Mouse (Mus musculus): ENCODE results near the gene Tbc1d23.

Gene Tbc1d23

DNA sequence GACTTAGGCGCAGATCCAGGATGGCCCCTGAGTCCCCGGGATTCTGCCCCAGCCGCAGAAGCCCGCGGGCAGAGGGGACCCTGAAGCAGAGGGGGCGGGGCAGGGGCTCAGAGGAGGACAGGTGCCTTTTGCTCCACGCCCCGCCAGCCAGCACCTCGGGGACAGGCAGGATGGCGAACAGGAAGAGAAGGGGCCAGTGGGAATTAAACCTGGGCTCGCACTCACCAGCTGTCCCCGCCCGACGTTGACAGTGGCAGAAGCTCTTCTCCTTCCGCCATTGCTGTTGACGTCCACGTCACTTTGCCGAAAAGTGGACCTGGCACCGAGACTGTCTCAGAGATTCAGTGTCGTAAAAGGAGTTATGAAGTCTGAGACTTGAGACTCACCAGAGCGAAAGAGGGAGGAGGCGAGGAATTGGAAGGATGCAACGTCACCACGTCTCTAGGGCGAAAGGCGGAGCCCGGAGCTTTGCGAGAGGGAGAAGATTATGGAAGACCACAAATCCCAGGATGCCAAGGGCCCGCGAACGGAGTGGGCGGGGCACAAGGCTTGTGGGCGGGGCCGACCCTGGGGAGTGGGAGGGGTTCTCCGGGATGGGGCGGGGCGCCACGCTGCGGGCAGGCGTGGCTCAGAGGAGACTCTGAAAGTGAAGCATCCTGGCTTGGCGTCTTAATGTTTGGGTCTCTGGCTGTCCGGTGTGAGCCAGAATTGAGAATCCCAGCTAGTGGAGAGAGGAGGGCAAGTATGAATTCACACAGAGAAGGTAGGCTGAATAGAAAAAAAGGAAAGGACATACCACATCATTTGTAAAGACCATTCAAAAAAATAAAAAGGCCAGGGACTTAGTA, at the start of gene Tbc1d23:
Gene Tbc1d23, minus strand, starts transcription at position 416 of the 848 bp plus-strand sequence.
- WGBS, result under 1% methylated on average over 42 of the region's 42 CpGs

- 66% methylated on average over 31 of the region's 31 CpGs for WGBS
Observed at GRCm38 (mm10) chr16:57280221-57281217, 49.2 kb upstream of the Tbc1d23 start.

- 94% methylated on average over 12 of the region's 12 CpGs for WGBS
Observed at GRCm38 (mm10) chr16:57278976-57279626, 47.8 kb upstream of the Tbc1d23 start.

DNA sequence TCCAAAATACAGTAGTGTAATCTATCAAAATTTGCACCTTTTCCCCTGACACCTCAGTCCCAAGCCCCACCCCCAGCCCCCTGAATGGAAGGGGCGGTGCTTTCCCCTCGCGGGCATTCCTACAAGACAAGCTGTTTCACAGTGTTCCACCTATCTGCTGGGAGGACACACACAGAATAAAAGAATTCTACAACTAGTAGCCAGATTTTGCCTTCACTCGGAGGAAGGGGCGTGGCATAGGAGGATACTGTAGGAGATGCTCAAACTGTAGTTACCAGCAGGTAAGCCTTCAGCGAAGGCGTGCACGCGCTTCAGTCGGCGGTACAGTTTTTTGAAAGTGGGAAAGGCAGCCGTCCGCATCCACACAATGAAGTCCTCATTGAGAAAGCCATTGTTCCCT, 38.4 kb upstream of the Tbc1d23 start:
- 94% methylated on average over 13 of the region's 13 CpGs for WGBS

DNA sequence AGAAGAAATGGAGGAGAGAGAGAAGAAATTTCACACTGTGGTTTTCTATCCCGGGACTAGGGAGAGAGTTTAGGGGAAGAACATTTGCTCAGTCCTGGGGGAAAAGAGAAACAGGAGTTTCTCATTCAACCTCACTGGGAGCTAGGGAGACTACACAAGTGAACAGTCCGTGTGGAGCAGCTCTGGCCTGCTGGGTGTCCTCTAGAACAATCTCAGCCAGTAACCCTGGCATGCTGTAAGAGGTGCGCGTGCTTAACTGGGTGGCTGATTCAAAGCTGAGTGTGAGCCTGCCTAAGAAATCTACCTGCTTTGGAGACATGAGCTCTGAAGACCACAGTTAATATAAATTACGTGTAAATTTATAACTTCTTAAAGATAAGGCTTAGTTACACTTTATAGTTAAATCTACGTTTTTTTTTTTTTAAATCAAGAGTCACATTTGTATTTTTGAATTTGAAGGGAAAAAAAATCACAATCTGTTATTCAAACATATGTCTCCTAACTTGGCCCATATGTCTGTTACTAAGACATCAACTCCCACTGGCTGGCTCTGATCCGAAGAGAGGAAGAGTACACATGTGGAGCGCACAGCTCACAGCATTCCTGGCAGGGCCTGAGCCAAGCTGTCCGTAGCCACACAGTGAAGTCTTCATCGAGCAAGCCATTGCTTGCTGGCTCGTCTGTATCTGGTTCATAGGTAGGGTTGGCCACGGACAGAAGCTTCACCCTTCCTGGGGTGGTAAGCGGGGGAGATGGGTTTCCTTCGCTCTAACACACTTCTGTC, 36.9 kb upstream of the Tbc1d23 start:
- whole genome bisulfite sequencing, result 54% methylated on average over 14 of the region's 14 CpGs

- WGBS, result 11% methylated on average over 1 of the region's 1 CpGs
Observed at GRCm38 (mm10) chr16:57267068-57267467, 35.8 kb upstream of the Tbc1d23 start.

GRCm38 (mm10) chr16:57260152-57260551, 28.8 kb upstream of the Tbc1d23 start:
- 95% methylated on average over 10 of the region's 10 CpGs for WGBS

DNA sequence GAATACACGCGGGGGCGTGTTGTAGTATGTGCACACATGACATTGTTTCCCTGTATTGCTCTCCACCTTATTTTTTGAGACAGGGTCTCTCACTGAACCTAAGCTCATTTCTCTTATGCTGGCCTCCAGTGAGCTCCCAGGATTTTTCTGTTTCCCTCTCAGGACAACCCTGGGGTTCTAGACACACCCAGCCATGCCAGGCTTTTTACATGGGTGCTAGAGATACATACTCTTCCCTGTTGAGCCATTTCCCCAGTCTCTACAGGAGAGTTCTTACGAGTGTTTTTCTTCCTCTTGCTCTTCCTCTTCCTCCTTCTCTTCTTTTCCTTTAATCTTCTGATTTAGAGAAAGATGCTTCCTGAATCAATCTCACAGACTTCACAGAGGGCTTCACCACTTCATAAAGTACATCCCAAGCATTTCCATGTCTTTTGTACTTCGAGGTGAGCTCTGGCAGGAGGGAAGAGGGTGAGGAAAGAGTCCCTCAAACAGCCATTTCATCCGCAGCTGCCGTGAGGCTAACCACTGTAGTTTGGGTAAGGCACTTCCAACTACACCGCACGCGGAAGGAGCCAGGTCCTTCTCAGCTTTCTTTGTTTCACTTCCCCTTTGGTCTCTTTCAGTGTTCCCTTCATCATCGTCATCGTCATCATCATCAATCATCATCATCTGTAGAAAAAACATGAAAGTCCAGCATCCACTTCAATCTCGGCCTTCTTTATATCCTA, 28.2 kb upstream of the Tbc1d23 start:
- WGBS, result 91% methylated on average over 13 of the region's 13 CpGs

DNA sequence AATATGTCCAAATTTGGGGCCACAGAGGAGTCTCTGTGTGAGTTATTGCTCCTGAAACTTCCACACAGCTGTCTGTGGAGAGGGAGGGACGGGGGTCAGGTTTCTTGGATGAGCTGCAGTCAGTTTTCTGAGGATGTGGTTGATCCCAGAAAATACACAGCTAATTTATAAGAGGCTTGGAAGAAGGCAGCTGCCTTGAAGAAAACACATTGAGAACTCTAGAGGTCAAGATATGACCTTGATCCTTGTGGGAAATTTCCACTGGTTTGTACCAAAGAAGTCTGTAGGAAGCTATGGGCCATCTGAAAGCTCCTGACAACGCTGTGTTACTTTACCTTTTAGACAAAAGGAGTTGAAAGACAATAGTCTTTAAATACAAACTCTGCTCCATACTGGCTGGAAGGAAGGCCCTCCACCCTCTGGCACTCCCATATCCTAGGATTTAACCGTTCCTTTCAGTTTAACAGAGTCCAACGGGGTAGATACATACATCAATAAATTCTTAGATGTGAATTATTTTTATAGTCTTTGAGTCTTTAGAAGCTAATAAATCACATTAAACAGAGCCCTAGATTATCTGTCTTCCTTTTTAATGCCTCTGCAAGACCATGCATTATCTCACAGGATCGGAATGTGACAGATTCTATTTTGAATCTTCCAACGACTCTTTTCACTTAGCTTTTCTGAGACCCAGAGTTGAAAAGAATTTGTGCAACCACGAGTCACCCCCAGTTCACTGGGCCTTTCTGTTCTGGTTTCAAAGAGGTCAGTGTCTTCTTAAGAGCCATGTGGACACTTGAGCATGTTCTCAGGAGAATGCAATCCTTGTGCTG, 20.5 kb upstream of the Tbc1d23 start:
- 57% methylated on average over 7 of the region's 7 CpGs for WGBS

GRCm38 (mm10) chr16:57250991-57251390, 19.7 kb upstream of the Tbc1d23 start:
- WGBS, result 93% methylated on average over 4 of the region's 4 CpGs

DNA sequence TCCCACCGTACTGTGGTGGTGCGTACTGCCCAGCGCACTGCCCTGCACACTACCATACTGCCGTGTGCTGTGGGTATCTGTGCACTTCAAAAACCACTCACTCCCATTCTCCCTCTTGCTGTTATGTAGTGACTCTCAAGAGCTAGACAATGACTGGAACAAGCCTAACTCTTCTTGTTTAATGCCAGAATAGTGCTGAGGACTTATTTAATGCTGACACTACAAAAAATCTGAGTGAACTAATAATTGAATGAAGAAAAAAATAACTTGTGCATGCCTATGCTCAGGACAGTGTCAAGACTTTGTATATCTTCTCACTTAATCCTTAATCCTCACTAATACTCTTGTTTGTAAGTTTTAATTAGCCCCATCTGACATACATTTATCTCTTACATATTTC, 16.2 kb upstream of the Tbc1d23 start:
- 95% methylated on average over 4 of the region's 4 CpGs for WGBS

DNA sequence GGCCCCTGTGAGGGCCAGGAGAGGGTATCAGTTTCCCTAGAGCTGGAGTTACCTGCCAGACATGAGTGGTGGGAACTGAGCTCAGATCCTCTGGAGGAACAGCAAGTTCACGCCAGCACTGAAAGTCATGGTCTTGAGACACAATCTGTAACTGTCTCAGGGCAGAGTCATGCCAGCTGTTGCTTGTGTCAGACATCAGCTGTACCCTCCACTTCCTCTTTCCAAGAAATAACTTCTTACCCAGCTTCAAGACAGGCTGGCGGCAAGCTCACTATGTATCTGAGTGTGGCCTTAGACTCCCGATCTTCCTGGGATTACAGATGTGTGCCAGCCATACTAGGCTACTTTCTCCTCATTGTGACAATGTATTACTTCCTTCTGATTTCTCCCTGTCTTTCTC, 15.3 kb upstream of the Tbc1d23 start:
- 92% methylated on average over 3 of the region's 3 CpGs for WGBS

DNA sequence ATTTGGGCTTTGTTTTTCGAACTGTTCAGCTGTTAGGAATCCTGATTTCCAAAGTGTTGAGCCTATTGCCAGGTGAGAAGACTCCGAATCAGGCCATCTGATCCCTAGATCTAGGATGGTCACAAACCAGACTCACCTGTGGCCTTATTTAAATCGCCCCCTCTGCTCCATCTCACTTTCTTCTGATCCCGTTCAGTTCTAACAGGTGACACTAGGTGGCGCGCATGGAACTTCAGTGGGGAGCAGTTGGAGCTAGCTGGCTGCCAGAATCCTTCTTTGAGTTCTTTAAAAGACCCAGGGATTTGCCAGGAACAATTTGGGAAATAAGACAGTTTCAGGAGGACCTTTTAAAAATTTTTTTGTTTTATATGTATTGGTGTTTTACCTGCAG, 12.5 kb upstream of the Tbc1d23 start:
- 9% methylated on average over 6 of the region's 6 CpGs for WGBS

GRCm38 (mm10) chr16:57243205-57243857, 12.0 kb upstream of the Tbc1d23 start:
- WGBS, result 48% methylated on average over 10 of the region's 10 CpGs

DNA sequence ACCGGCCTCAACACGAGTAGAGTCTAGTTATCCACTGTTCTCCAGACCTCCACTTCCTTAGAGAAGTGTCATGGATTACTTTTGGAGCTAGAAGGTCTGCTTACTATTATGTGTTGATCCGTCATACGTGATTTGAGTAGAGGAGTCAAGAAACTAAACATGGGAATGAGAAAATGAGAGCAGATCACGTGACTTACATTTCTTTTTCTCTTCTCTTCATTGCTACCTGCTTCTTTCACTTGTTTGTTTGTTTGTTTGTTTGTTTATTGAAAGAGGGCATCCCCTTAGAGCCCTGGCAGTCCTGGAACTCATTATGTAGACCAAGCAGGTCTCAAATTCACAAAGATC, 11.5 kb upstream of the Tbc1d23 start:
- WGBS, result 88% methylated on average over 5 of the region's 5 CpGs

DNA sequence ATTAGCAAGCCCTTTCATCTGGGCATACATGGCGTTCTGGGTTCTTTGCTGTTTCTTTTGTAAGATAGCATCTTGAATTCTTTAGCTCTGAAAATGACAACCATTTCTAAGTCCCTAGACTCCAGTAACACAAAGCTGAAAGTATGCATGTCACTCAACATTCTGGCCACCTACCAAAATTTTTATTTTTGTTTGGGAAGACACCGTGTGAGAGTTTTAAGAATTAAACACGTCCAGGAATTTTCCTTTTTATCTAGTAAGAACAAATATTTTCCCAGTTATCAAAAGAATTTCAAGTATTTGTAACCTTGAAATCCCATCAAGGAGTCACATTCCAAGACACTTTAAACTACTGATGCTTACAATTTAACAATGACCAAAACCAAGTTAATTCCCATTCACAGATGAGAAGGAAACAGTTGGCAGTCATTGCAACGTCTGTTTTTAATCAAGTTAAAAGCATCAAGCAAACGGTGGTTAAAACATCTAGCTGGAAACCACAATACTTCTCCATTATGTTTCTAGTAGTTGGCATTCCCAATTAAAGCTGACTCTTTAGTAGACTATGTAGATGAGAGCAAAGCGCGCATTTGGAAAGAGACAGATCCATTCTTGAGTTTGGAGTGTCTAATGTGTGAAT, 4.7 kb upstream of the Tbc1d23 start:
- WGBS, result 49% methylated on average over 7 of the region's 7 CpGs

- WGBS, result 51% methylated on average over 5 of the region's 5 CpGs
Observed at GRCm38 (mm10) chr16:57231937-57232310, 620 bp upstream of the Tbc1d23 start.

DNA sequence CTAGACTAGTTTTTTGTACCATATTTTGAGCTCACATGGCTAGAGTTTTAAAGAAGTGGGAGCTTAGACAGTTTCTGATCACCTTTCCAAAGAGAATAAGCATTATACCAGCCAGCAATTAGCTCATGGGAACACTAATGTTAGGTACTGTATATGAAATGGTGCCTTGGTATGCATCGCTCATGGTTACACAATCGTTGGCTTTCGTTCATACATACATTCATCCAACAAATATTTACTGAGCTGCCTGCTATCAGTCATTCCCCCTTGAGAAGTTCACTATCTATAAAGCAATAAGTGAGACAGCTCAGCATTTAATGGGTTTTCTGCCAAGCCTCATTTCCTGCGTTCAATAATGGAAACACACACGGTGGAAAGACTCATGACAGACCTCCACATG, 4.9 kb downstream of the Tbc1d23 start:
- WGBS, result 83% methylated on average over 5 of the region's 5 CpGs

DNA sequence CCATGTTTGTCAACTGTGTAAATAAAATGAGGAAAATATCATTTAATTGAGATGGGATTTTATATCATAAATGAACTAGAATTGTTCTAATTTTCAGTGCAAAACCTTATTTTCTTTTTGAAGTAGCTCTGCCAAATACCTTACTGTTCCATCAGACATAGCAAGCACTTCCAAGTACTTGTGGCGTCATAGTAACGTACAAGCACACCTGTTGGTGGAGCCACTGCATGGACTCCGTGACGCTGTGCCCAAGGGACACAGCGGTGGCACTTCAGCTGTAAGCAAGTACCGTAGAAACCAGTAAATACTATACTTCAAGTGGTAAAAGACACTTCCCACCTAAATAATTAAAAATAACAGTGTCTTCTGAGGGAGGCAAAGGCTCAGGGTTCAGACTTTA, 10.9 kb downstream of the Tbc1d23 start:
- 94% methylated on average over 6 of the region's 6 CpGs for WGBS
